Mouse (Mus musculus): ENCODE data around the gene Gm16442. TPM values are rescaled to one million over a fixed set of nuclear protein-coding genes. Genes with fewer than 3 reads are reported as not detected.
"Not testable (repeated sequence)": the region's sequence is repeated elsewhere in the genome, so short reads cannot be mapped to it uniquely, and the experiment has no call there.

The Gm16442 gene
- total RNA-seq (2012; rRNA removed) (not detected in 2 replicates), polyA plus RNA-seq (2012; ENCODE audit: insufficient read depth in 1 of 2, insufficient read length in 2 of 2, low read depth in 1 of 2, low replicate concordance in 2 of 2, missing spikeins in 1 of 2) (not detected)

- not testable (repeated sequence) for H3K4me1 ChIP-seq (ENCODE audit: control insufficient read depth in 1 of 2, insufficient read depth in 2 of 2, low read length in 2 of 2); H3K4me3 ChIP-seq (ENCODE audit: control insufficient read depth in 1 of 2, insufficient read depth in 1 of 2, low read depth in 2 of 2, low read length in 2 of 2); H3K9me3 ChIP-seq (replicated peaks; ENCODE audit: insufficient read depth, low read length); H3K9ac ChIP-seq (ENCODE audit: control insufficient read depth, low read depth, low read length, poor library complexity, severe bottlenecking); H3K36me3 ChIP-seq (ENCODE audit: control insufficient read depth in 1 of 2, insufficient read depth in 2 of 2, low read length in 2 of 2); H3K79me2 ChIP-seq (ENCODE audit: control insufficient read depth, insufficient read depth, low read length, poor library complexity); DNase-seq (ENCODE audit: low read depth, low spot score); H3K27me3 ChIP-seq (ENCODE audit: control insufficient read depth in 1 of 2, insufficient read depth in 2 of 2, low read length in 2 of 2); H3K27ac ChIP-seq (ENCODE audit: control insufficient read depth, low read depth, low read length)
Measured at GRCm38 (mm10) chr7:20122479-20122878, at the start of gene Gm16442. TSS of gene Gm16442 (minus strand) at chr7:20122579.

DNA sequence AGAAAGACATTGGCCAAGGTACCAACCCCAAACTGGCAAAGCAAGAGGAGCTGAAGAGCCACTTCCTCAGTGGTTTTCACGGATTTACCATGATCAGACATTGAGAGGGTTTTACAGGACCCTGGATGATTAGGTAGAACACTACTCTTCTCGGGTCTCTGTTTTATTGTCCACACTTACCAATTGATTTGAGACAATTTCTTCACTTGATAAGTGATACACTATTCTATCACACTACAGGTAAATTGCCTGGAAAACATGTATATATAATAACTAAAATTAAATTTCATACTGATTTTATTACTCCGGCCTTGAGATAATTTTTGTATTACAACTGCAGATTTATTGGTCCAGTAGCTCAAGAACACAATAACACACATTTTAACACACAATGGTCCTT, 45.9 kb upstream of the Gm16442 start, which contains the start of gene Vmn1r94:
TSS of gene Vmn1r94 (minus strand) at position 101 of the 400 bp plus-strand sequence.
- not testable (repeated sequence) for H3K27me3 ChIP-seq (ENCODE audit: control insufficient read depth in 1 of 2, insufficient read depth in 2 of 2, low read length in 2 of 2); H3K9ac ChIP-seq (ENCODE audit: control insufficient read depth, low read depth, low read length, poor library complexity, severe bottlenecking); H3K36me3 ChIP-seq (ENCODE audit: control insufficient read depth in 1 of 2, insufficient read depth in 2 of 2, low read length in 2 of 2); H3K4me3 ChIP-seq (ENCODE audit: control insufficient read depth in 1 of 2, insufficient read depth in 1 of 2, low read depth in 2 of 2, low read length in 2 of 2); H3K27ac ChIP-seq (ENCODE audit: control insufficient read depth, low read depth, low read length); H3K9me3 ChIP-seq (replicated peaks; ENCODE audit: insufficient read depth, low read length); H3K79me2 ChIP-seq (ENCODE audit: control insufficient read depth, insufficient read depth, low read length, poor library complexity); H3K4me1 ChIP-seq (ENCODE audit: control insufficient read depth in 1 of 2, insufficient read depth in 2 of 2, low read length in 2 of 2); DNase-seq (ENCODE audit: low read depth, low spot score)

DNA sequence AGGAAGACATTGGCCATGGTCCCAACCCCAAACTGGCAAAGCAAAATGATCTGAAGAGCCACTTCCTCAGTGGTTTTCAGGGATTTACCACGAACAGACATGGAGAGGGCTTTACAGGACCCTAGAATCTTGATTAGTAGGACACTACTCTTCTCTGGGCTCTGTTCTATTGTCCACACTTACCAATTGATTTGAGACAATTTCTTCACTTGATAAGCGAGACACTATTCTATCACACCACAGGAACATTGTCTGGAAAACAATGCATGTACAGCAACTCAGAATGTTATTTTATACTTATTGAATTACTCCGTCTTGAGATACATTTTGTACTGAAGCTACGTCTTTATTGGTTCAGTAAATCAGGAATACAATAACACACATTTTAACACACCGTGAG, 16.6 kb upstream of the Gm16442 start, which contains the start of gene Vmn1r93:
TSS of gene Vmn1r93 (minus strand) at position 101 of the 400 bp plus-strand sequence.
- not testable (repeated sequence) for H3K27ac ChIP-seq (ENCODE audit: control insufficient read depth, low read depth, low read length); H3K9ac ChIP-seq (ENCODE audit: control insufficient read depth, low read depth, low read length, poor library complexity, severe bottlenecking); H3K4me1 ChIP-seq (ENCODE audit: control insufficient read depth in 1 of 2, insufficient read depth in 2 of 2, low read length in 2 of 2); H3K9me3 ChIP-seq (replicated peaks; ENCODE audit: insufficient read depth, low read length); DNase-seq (ENCODE audit: low read depth, low spot score); H3K4me3 ChIP-seq (ENCODE audit: control insufficient read depth in 1 of 2, insufficient read depth in 1 of 2, low read depth in 2 of 2, low read length in 2 of 2); H3K36me3 ChIP-seq (ENCODE audit: control insufficient read depth in 1 of 2, insufficient read depth in 2 of 2, low read length in 2 of 2); H3K79me2 ChIP-seq (ENCODE audit: control insufficient read depth, insufficient read depth, low read length, poor library complexity); H3K27me3 ChIP-seq (ENCODE audit: control insufficient read depth in 1 of 2, insufficient read depth in 2 of 2, low read length in 2 of 2)

DNA sequence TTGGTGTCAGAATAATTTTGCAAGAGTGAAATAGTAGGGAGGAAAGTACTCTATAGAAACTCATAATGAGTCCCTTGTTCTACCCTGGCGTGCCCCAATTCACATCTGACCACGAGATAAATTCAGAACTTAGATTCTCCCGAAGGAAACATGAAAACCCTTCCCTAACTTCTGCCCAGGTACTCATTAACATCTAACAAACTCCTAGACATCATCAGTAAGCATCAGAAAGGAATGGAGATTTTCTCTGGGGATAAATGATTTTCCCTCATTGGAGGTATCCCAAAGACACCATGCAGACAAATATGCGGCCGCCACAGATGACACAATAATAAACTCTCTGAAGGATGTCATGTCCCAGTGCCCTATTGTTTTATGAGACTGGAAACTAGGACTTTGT, 23.0 kb downstream of the Gm16442 start, which contains the start of gene Vmn1r91:
TSS of gene Vmn1r91 (plus strand) at position 301 of the 400 bp plus-strand sequence.
- not testable (repeated sequence) for H3K27me3 ChIP-seq (ENCODE audit: control insufficient read depth in 1 of 2, insufficient read depth in 2 of 2, low read length in 2 of 2); H3K27ac ChIP-seq (ENCODE audit: control insufficient read depth, low read depth, low read length); H3K4me1 ChIP-seq (ENCODE audit: control insufficient read depth in 1 of 2, insufficient read depth in 2 of 2, low read length in 2 of 2); H3K9ac ChIP-seq (ENCODE audit: control insufficient read depth, low read depth, low read length, poor library complexity, severe bottlenecking); H3K79me2 ChIP-seq (ENCODE audit: control insufficient read depth, insufficient read depth, low read length, poor library complexity); H3K4me3 ChIP-seq (ENCODE audit: control insufficient read depth in 1 of 2, insufficient read depth in 1 of 2, low read depth in 2 of 2, low read length in 2 of 2); DNase-seq (ENCODE audit: low read depth, low spot score); H3K9me3 ChIP-seq (replicated peaks; ENCODE audit: insufficient read depth, low read length); H3K36me3 ChIP-seq (ENCODE audit: control insufficient read depth in 1 of 2, insufficient read depth in 2 of 2, low read length in 2 of 2)

DNA sequence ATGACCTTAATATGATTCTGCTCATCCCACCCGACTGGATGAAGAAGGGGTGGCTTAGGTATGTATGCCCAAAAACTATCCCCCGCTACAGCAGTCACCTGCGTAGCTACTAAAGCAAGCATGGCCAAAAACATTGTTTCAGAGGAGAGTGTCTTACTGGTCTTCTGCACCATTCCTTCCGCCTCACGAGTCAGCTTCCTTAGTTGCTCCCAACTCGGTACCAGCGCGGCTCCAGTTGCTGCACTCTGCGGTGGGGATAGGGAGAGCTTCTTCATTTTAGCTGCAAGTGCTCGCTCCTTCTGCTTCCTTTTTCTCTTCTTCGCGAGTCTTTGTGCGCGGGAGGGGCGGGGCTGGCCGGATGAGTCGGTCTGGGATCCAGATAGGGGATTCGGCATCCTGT, 44.3 kb downstream of the Gm16442 start:
- not testable (repeated sequence) for H3K9ac ChIP-seq (ENCODE audit: control insufficient read depth, low read depth, low read length, poor library complexity, severe bottlenecking); H3K4me1 ChIP-seq (ENCODE audit: control insufficient read depth in 1 of 2, insufficient read depth in 2 of 2, low read length in 2 of 2); H3K4me3 ChIP-seq (ENCODE audit: control insufficient read depth in 1 of 2, insufficient read depth in 1 of 2, low read depth in 2 of 2, low read length in 2 of 2); H3K9me3 ChIP-seq (replicated peaks; ENCODE audit: insufficient read depth, low read length); H3K36me3 ChIP-seq (ENCODE audit: control insufficient read depth in 1 of 2, insufficient read depth in 2 of 2, low read length in 2 of 2); H3K27me3 ChIP-seq (ENCODE audit: control insufficient read depth in 1 of 2, insufficient read depth in 2 of 2, low read length in 2 of 2); H3K27ac ChIP-seq (ENCODE audit: control insufficient read depth, low read depth, low read length); DNase-seq (ENCODE audit: low read depth, low spot score); H3K79me2 ChIP-seq (ENCODE audit: control insufficient read depth, insufficient read depth, low read length, poor library complexity)

Other genes with a start within 250 kb of the Gm16442 start
- 0.04 TPM in 1 of 2 replicates, not detected in the other for gene Ceacam19, start 234.6 kb downstream of the Gm16442 start, total RNA-seq (2012; rRNA removed)
- under 1 TPM in 1 of 2 experiments, not detected in 1; 0.03 TPM for gene Ceacam19, start 234.6 kb downstream of the Gm16442 start, polyA plus RNA-seq (2012; ENCODE audit: insufficient read depth in 1 of 2, insufficient read length in 2 of 2, low read depth in 1 of 2, low replicate concordance in 2 of 2, missing spikeins in 1 of 2)
- gene Pvr, start 201.4 kb downstream of the Gm16442 start, total RNA-seq (2012; rRNA removed): not detected in 2 replicates
- not detected for gene Pvr, start 201.4 kb downstream of the Gm16442 start, polyA plus RNA-seq (2012; ENCODE audit: insufficient read depth in 1 of 2, insufficient read length in 2 of 2, low read depth in 1 of 2, low replicate concordance in 2 of 2, missing spikeins in 1 of 2)
- 0.08 TPM in 1 of 2 replicates, not detected in the other for gene Igsf23, start 171.8 kb downstream of the Gm16442 start, total RNA-seq (2012; rRNA removed)
- under 1 TPM in 1 of 2 experiments, not detected in 1; 0.35 TPM for gene Igsf23, start 171.8 kb downstream of the Gm16442 start, polyA plus RNA-seq (2012; ENCODE audit: insufficient read depth in 1 of 2, insufficient read length in 2 of 2, low read depth in 1 of 2, low replicate concordance in 2 of 2, missing spikeins in 1 of 2)
- gene Ceacam20, start 157.2 kb downstream of the Gm16442 start, total RNA-seq (2012; rRNA removed): not detected in 2 replicates
- not detected for gene Ceacam20, start 157.2 kb downstream of the Gm16442 start, polyA plus RNA-seq (2012; ENCODE audit: insufficient read depth in 1 of 2, insufficient read length in 2 of 2, low read depth in 1 of 2, low replicate concordance in 2 of 2, missing spikeins in 1 of 2)
- not detected in 2 replicates for gene Nlrp9b, start 131.1 kb downstream of the Gm16442 start, total RNA-seq (2012; rRNA removed)
- gene Nlrp9b, start 131.1 kb downstream of the Gm16442 start, polyA plus RNA-seq (2012; ENCODE audit: insufficient read depth in 1 of 2, insufficient read length in 2 of 2, low read depth in 1 of 2, low replicate concordance in 2 of 2, missing spikeins in 1 of 2): not detected
- gene Vmn1r91, start 22.9 kb downstream of the Gm16442 start, total RNA-seq (2012; rRNA removed): not detected in 2 replicates
- gene Vmn1r91, start 22.9 kb downstream of the Gm16442 start, polyA plus RNA-seq (2012; ENCODE audit: insufficient read depth in 1 of 2, insufficient read length in 2 of 2, low read depth in 1 of 2, low replicate concordance in 2 of 2, missing spikeins in 1 of 2): not detected
- not detected in 2 replicates for gene Vmn1r93, start 16.5 kb upstream of the Gm16442 start, total RNA-seq (2012; rRNA removed)
- not detected for gene Vmn1r93, start 16.5 kb upstream of the Gm16442 start, polyA plus RNA-seq (2012; ENCODE audit: insufficient read depth in 1 of 2, insufficient read length in 2 of 2, low read depth in 1 of 2, low replicate concordance in 2 of 2, missing spikeins in 1 of 2)
- gene Vmn1r94, start 45.8 kb upstream of the Gm16442 start, total RNA-seq (2012; rRNA removed): not detected in 2 replicates
- gene Vmn1r94, start 45.8 kb upstream of the Gm16442 start, polyA plus RNA-seq (2012; ENCODE audit: insufficient read depth in 1 of 2, insufficient read length in 2 of 2, low read depth in 1 of 2, low replicate concordance in 2 of 2, missing spikeins in 1 of 2): not detected
- not detected in 2 replicates for gene Vmn1r95, start 71.1 kb upstream of the Gm16442 start, total RNA-seq (2012; rRNA removed)
- not detected for gene Vmn1r95, start 71.1 kb upstream of the Gm16442 start, polyA plus RNA-seq (2012; ENCODE audit: insufficient read depth in 1 of 2, insufficient read length in 2 of 2, low read depth in 1 of 2, low replicate concordance in 2 of 2, missing spikeins in 1 of 2)
- not detected in 2 replicates for gene Gm6164, start 83.0 kb upstream of the Gm16442 start, total RNA-seq (2012; rRNA removed)
- gene Gm6164, start 83.0 kb upstream of the Gm16442 start, polyA plus RNA-seq (2012; ENCODE audit: insufficient read depth in 1 of 2, insufficient read length in 2 of 2, low read depth in 1 of 2, low replicate concordance in 2 of 2, missing spikeins in 1 of 2): not detected
- gene Gm4498, start 111.2 kb upstream of the Gm16442 start, total RNA-seq (2012; rRNA removed): not detected in 2 replicates
- gene Gm4498, start 111.2 kb upstream of the Gm16442 start, polyA plus RNA-seq (2012; ENCODE audit: insufficient read depth in 1 of 2, insufficient read length in 2 of 2, low read depth in 1 of 2, low replicate concordance in 2 of 2, missing spikeins in 1 of 2): not detected
- gene Gm5890, start 140.3 kb upstream of the Gm16442 start, total RNA-seq (2012; rRNA removed): not detected in 2 replicates
- gene Gm5890, start 140.3 kb upstream of the Gm16442 start, polyA plus RNA-seq (2012; ENCODE audit: insufficient read depth in 1 of 2, insufficient read length in 2 of 2, low read depth in 1 of 2, low replicate concordance in 2 of 2, missing spikeins in 1 of 2): not detected
- gene Gm4133, start 211.5 kb upstream of the Gm16442 start, total RNA-seq (2012; rRNA removed): not detected in 2 replicates
- not detected for gene Gm4133, start 211.5 kb upstream of the Gm16442 start, polyA plus RNA-seq (2012; ENCODE audit: insufficient read depth in 1 of 2, insufficient read length in 2 of 2, low read depth in 1 of 2, low replicate concordance in 2 of 2, missing spikeins in 1 of 2)

Data from MEL (cell line).